Mouse (Mus musculus) myocyte (in vitro differentiated cells): ENCODE results near the gene Adamts17. TPM values are rescaled to one million over a fixed set of nuclear protein-coding genes. Genes with fewer than 3 reads are reported as not detected.

Experiments used
- H3K27me3 ChIP-seq: one replicate; pipeline ENCODE4 v1.6.1; 2011; ENCODE audit not compliant: control insufficient read depth, insufficient read depth, insufficient read length
- H3K36me3 ChIP-seq: one replicate; pipeline ENCODE4 v1.6.1; 2011; ENCODE audit not compliant: control insufficient read depth, insufficient read depth
- H3K4me2 ChIP-seq: one replicate; pipeline ENCODE4 v1.6.1; 2011; ENCODE audit warnings: low read depth, control low read depth
- H3K4me3 ChIP-seq: one replicate; pipeline ENCODE4 v1.5.1; 2011; ENCODE audit warnings: mild to moderate bottlenecking, control low read depth, moderate library complexity
- H3K79me2 ChIP-seq: one replicate; pipeline ENCODE4 v1.6.1; 2011; ENCODE audit not compliant: control insufficient read depth, insufficient read depth
- H3ac ChIP-seq: one replicate; pipeline ENCODE4 v1.6.1; 2011; ENCODE audit not compliant: control insufficient read depth, insufficient read length
- CEBPB ChIP-seq: IDR thresholded peaks from 2 replicates; pipeline ENCODE4 v1.6.1; 2011; ENCODE audit warnings: mild to moderate bottlenecking, moderate library complexity; ENCODE audit not compliant: poor library complexity, insufficient read depth, severe bottlenecking
- E2F4 ChIP-seq: IDR thresholded peaks from one replicate; pipeline ENCODE4 v1.6.1; 2011; ENCODE audit warnings: mild to moderate bottlenecking, control low read depth, moderate library complexity; ENCODE audit not compliant: insufficient read depth
- MAX ChIP-seq: IDR thresholded peaks from one replicate; pipeline ENCODE4 v1.6.1; 2011; ENCODE audit warnings: low read depth, mild to moderate bottlenecking, control low read depth
- MYOD1 ChIP-seq, 3 experiments: IDR thresholded peaks; one replicate each; pipeline ENCODE4 v1.6.1; 2011; ENCODE audit warnings: control low read depth in 2 of 3, low read depth in 2 of 3, mild to moderate bottlenecking in 2 of 3, moderate library complexity in 1 of 3; ENCODE audit not compliant: insufficient read length in 2 of 3, control insufficient read depth in 1 of 3
- MYOG ChIP-seq, 3 experiments: IDR thresholded peaks; one replicate each; pipeline ENCODE4 v1.6.1; 2011; ENCODE audit warnings: control low read depth in 2 of 3, low read depth in 2 of 3, mild to moderate bottlenecking in 2 of 3; ENCODE audit not compliant: insufficient read length in 2 of 3, control insufficient read depth in 1 of 3, insufficient read depth in 1 of 3
- POLR2A ChIP-seq: IDR thresholded peaks from one replicate; pipeline ENCODE4 v1.6.1; 2011; ENCODE audit warnings: low read depth, mild to moderate bottlenecking, control low read depth, moderate library complexity; ENCODE audit not compliant: insufficient read length
- POLR2AphosphoS2 ChIP-seq: IDR thresholded peaks from one replicate; pipeline ENCODE4 v1.6.1; 2011; ENCODE audit warnings: low read depth, control low read depth; ENCODE audit not compliant: insufficient read length
- REST ChIP-seq: IDR thresholded peaks from one replicate; pipeline ENCODE4 v1.6.1; 2011; ENCODE audit warnings: mild to moderate bottlenecking, control low read depth, moderate library complexity; ENCODE audit not compliant: insufficient read depth, insufficient read length
- SRF ChIP-seq: IDR thresholded peaks from one replicate; pipeline ENCODE4 v1.6.1; 2011; ENCODE audit warnings: low read depth; ENCODE audit not compliant: control insufficient read depth, insufficient read length
- TCF12 ChIP-seq: IDR thresholded peaks from one replicate; pipeline ENCODE4 v1.6.1; 2011; ENCODE audit warnings: mild to moderate bottlenecking, control low read depth; ENCODE audit not compliant: poor library complexity, insufficient read depth, severe bottlenecking
- TCF3 ChIP-seq: IDR thresholded peaks from one replicate; pipeline ENCODE4 v1.6.1; 2011; ENCODE audit warnings: low read depth, control low read depth; ENCODE audit not compliant: insufficient read length
- USF1 ChIP-seq: IDR thresholded peaks from one replicate; pipeline ENCODE4 v1.6.1; 2011; ENCODE audit warnings: low read depth, mild to moderate bottlenecking, control low read depth, moderate library complexity
- polyA plus RNA-seq: library from polyadenylated mRNA; unstranded; fragments of >200 nt; fragmentation: generic; extraction: Trizol; gene quantifications from one replicate; pipeline ENCODE4 v1.2.1, GENCODE M21; 2012; ENCODE audit warnings: missing spikeins

Gene Adamts17
- polyA plus RNA-seq, 1 experiment = 1.8 TPM

DNA sequence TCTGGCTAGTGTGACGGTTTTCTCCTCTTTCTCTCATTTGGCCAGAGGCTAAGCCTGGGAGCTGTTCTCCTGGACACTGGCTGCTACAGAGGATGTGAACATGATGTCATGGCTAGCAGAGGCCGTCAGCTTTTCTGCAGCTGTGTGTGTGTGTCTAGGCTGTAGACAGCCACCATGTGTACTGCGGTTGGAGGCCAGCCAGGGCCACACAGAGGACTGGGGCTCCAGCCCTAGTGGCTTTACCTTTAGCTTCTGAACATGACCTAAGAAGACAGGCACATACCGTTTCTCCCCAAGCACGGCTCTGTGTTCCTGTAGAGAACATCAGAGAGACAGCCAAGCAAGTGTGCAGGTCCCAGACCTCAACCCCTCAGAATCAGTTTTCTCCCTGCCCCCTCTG, 73.3 kb downstream of the Adamts17 start:
- Histone ChIP-seq H3K79me2 (no peaks in the 10 kb centered on the region), H3ac (no peak overlapping the region), H3K27me3 (peaks cover 12% of the 10 kb centered on the region), H3K4me2 (peak overlapping the region; percentile 9), H3K36me3 (no peaks in the 10 kb centered on the region), H3K4me3 (no peak overlapping the region)
- TF ChIP-seq REST = no peak
- peak in 2 of 3 experiments; percentile 90 to 93 for TF ChIP-seq MYOD1 (IDR thresholded peaks at IDR 0.05; ENCODE audit: control insufficient read depth in 1 of 3, insufficient read length in 2 of 3, low read depth in 2 of 3)
- peak in 1 of 3 experiments; percentile 45 for TF ChIP-seq MYOG (IDR thresholded peaks at IDR 0.05; ENCODE audit: control insufficient read depth in 1 of 3, insufficient read depth in 1 of 3, insufficient read length in 2 of 3, low read depth in 2 of 3)
- TF ChIP-seq USF1 = no peak
- peak; percentile 57 for TF ChIP-seq TCF3

GRCm38 (mm10) chr7:66923595-66923994, 84.1 kb downstream of the Adamts17 start:
- Histone ChIP-seq H3ac (no peak overlapping the region), H3K4me2 (no peak overlapping the region), H3K4me3 (no peak overlapping the region), H3K79me2 (no peaks in the 10 kb centered on the region), H3K36me3 (no peaks in the 10 kb centered on the region), H3K27me3 (no peaks in the 10 kb centered on the region)
- TF ChIP-seq E2F4 (no peak), CEBPB (no peak), SRF (no peak), REST (no peak), TCF3 (no peak)

DNA sequence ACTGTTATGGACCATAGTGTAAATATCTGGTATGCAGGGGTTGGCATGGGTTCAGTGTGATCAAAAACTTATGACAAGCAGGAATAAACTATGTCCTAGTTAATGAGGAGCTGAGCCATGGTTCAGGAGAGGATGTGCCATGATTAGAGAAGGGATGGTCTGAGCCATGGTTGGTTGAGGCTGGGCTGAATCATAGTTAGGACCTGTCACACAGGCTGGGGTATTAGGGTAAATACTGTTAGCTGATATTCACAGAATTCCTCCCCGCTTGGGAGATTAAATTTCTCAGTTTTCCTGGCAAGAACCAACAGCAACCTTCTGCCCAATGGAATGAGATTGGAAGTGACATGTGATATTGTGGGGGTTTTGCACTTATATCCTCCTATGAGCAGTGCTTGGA, 84.6 kb downstream of the Adamts17 start:
- no peaks in the 10 kb centered on the region for H3K79me2 ChIP-seq
- TF ChIP-seq E2F4 (no peak), CEBPB (no peak), TCF3 (no peak), MYOD1 (IDR thresholded peaks at IDR 0.05; ENCODE audit: control insufficient read depth in 1 of 3, insufficient read length in 2 of 3, low read depth in 2 of 3) (no peak), TCF12 (no peak), MYOG (IDR thresholded peaks at IDR 0.05; ENCODE audit: control insufficient read depth in 1 of 3, insufficient read depth in 1 of 3, insufficient read length in 2 of 3, low read depth in 2 of 3) (no peak), POLR2A (no peak), POLR2AphosphoS2 (no peak), USF1 (no peak), MAX (no peak), REST (no peak), SRF (no peak)

GRCm38 (mm10) chr7:66929263-66929662, 89.7 kb downstream of the Adamts17 start:
- Histone ChIP-seq H3K79me2 (no peaks in the 10 kb centered on the region), H3K27me3 (no peaks in the 10 kb centered on the region), H3K4me2 (no peak overlapping the region), H3K36me3 (no peaks in the 10 kb centered on the region), H3ac (no peak overlapping the region), H3K4me3 (no peak overlapping the region)
- no peak for TF ChIP-seq CEBPB
- TF ChIP-seq TCF3 = no peak
- no peak for TF ChIP-seq POLR2A
- no peak for TF ChIP-seq TCF12
- no peak for TF ChIP-seq E2F4
- no peak for TF ChIP-seq SRF
- TF ChIP-seq MYOD1 (IDR thresholded peaks at IDR 0.05; ENCODE audit: control insufficient read depth in 1 of 3, insufficient read length in 2 of 3, low read depth in 2 of 3) = no peak
- TF ChIP-seq USF1 = no peak
- TF ChIP-seq POLR2AphosphoS2 = no peak

More for the DNA sequence above, 84.6 kb downstream of the Adamts17 start:
- Histone ChIP-seq H3K4me2 (no peak overlapping the region), H3K27me3 (no peaks in the 10 kb centered on the region), H3ac (no peak overlapping the region), H3K36me3 (no peaks in the 10 kb centered on the region), H3K4me3 (no peak overlapping the region)

DNA sequence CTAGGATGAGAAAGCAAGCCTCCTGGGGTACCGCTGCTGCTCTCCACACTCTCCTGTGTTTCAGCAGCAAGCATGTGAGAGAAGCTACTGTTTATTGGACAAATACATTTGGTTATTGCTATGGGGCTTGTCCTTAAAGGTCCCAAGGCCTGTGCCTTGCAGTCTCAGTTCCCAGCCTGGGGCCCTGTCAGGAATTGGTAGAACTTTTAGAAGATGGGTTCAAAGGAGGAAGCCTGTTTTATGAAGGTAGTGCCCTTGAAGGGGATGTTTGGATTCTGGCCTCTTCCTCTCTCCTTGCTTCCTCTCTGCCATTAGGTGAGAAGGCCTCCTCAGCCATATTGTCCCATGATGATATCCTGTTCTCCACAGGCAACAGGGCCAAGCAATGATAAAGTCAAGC, 91.8 kb downstream of the Adamts17 start:
- Histone ChIP-seq H3K4me2 (no peak overlapping the region), H3K36me3 (no peaks in the 10 kb centered on the region), H3K27me3 (peaks cover 4% of the 10 kb centered on the region), H3ac (no peak overlapping the region), H3K4me3 (no peak overlapping the region), H3K79me2 (no peaks in the 10 kb centered on the region)
- TF ChIP-seq MAX (no peak), MYOD1 (IDR thresholded peaks at IDR 0.05; ENCODE audit: control insufficient read depth in 1 of 3, insufficient read length in 2 of 3, low read depth in 2 of 3) (no peak), TCF3 (no peak), E2F4 (no peak), POLR2A (no peak)
